Mouse (Mus musculus) spleen, embryonic (tissue): ENCODE results near the gene Cyct.

Source experiments
- CTCF ChIA-PET: fragments of 350-600 bp; sonication (Branson Sonifier 250); formaldehyde crosslinking; loops from one replicate; lab custom pipeline; 2022; lab: Charles Lee

Gene Cyct

DNA sequence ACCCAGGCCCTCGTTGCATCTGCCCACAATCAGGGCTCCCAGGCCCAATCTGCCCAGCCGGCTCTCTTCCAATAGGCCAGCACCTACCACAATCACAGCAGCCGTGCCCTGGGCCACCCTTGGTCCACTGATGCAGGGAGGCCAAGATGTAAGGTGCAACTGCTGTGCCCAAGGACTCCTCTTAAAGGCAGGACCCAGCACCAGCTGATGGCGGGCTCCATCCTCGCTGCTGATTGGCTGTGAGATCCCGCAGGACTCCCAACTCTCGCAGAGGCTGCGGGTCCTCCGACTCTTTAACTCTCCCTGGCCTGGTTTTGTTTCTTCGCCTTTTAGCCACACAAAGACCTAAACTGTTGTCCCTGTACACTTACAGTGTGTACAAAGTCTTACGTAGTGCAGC is at the start of gene Cyct:
Cyct (minus strand) TSS at position 225 of the 400 bp plus-strand sequence.
- CTCF ChIA-PET, result no interaction called here

DNA sequence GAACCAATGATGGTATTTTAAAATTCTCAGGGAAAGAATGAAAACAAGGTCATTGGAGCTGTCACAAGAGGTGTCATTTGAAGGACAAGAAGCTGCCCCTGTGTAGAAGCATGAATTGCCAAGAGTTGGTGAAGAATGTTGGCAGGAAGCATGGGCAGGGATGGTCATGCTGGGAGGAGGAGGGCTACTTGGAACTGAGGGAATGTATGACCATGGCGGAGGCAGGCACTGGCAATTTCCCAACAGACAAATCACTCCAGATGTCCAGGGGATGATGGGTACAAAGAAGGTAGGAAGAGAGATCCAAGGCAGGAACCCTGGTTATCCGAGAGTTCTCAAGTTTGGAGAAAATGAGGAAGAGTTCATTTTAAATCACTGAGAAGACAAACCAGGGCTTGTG is 49.7 kb upstream of the Cyct start:
- CTCF ChIA-PET, result no interaction called here

DNA sequence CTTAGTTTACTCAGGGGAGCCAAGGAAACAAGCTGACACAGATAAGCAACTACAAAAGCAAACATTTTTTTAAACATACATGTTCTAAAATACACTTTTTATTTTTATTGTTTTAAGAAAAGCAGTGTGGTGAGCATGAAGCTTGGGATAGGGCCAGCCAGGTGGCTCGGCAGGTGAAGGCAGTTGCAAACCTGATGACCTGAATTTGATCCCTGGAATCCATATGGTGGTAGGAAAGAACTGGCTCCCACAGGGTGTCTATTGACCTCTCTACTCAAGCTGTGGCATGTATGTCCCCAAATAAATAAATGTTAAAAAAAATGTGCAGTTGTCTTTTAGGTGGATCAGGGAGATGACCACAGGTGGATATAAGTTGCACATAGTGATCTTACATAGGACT is 49.3 kb upstream of the Cyct start:
- CTCF ChIA-PET, result no interaction called here

DNA sequence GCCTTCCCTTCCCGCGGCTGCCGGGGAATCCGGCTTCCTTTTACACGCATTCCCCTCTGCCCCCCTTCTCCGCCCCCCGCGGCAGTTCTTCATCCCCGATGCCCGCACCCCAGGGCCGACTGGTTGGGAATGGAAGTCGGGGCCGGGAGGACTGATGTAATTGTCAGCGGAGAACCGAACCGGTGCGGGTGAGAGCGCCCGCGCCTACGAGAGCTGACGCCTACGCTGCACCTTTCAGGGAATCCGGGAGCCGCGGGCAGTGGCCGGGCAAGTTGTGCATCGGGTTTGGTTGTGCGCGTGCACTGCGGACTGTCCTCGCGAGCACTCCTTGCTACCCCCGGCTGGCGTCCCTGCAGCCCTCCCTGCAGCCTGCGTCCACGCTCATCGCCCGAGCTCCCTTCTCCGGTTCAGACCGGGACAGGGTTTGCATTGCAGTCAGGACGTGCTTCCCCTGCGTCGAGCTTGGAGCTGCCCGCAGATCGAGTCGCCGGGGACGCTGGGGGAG is 46.7 kb upstream of the Cyct start:
- CTCF ChIA-PET, result no interaction called here

DNA sequence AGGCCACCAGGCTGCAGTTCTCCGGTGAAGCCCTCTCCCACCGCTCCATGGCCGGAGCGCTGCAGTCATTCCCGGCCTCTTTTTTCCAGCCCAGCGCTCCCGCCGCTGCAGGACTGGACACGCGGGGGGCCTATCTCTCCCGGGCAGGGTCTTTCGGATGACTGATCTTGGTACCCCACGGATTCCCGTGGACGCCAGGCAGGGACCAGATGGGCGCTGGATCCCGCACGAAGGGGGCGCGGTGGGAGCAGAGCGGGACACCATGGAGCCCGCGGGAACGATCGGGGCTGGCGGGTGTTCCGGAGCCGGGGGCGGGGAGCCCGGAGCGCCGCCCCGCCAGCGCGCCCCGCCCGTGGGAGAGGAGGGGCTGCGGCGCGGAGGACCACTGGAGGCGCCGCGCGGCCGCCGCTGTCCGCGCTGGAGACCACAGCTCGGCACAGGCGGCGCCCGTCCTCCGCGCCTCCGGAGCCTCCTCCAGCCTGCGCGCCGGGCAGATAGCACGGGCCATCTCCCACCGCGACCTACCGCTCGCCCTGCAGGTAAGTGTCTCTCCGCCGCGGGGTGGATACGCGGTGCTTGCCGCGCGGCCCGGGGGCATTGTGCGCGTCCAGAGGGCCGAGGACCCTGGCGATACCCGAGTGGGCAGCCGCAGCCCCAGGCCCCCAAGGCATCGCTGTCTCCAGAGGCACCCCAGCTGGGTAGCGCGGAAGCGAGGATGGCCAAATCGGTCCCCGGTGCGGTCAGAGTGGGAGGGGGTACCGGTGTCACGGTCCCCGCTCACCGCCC is 46.1 kb upstream of the Cyct start, which contains the start of gene Osbpl6:
Osbpl6 (plus strand) TSS at position 358 of the 786 bp plus-strand sequence.
- CTCF ChIA-PET, result no interaction called here

- CTCF ChIA-PET, result no interaction called here
These were observed 45.4 kb upstream of the Cyct start for GRCm38 (mm10) chr2:76405596-76406150.

DNA sequence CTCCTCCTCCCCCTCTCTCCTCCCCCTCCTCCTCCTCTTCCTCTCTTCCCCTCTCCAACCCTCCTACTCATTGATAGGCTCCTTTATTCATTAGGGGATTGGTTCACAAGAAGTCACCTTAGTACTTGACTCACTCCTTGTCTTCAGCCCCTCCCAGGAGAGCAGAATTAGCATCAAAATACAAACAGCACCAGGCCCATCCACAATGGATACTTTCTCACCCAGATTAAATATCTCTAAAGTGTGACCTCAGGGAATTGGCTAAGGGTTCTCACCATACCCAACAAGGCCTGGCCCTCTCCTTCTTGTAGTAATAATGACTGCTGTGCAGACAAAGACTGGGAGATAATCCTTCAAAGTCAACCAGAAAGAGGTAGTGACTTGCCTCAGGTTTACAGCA is 39.9 kb upstream of the Cyct start:
- CTCF ChIA-PET, result no interaction called here

DNA sequence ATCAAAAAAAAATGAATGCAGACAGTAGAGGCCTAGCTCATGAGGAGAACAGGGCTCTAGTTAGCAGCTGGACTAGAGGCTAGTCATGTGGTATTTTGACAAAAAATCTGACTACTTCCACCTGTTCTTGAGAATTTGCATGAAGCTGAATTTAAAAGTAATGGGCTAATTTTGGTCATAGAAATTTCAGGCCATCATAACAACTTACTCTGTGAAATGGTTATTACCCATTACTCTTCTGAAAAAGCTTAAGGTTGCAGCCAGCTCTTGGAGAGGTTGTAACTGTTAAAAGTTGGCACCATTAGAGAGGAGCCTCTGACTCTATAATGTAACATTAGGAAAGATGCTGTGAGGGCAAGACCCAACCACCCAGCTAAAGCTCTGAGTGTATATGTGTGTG is 26.3 kb upstream of the Cyct start:
- CTCF ChIA-PET, result interaction anchor here (0.7 kb wide), 1 partner anchor 1562 kb away, joined by 5 read pairs; no protein-coding TSS in a partner anchor

GRCm38 (mm10) chr2:76378646-76379045 is 18.4 kb upstream of the Cyct start:
- CTCF ChIA-PET, result no interaction called here

DNA sequence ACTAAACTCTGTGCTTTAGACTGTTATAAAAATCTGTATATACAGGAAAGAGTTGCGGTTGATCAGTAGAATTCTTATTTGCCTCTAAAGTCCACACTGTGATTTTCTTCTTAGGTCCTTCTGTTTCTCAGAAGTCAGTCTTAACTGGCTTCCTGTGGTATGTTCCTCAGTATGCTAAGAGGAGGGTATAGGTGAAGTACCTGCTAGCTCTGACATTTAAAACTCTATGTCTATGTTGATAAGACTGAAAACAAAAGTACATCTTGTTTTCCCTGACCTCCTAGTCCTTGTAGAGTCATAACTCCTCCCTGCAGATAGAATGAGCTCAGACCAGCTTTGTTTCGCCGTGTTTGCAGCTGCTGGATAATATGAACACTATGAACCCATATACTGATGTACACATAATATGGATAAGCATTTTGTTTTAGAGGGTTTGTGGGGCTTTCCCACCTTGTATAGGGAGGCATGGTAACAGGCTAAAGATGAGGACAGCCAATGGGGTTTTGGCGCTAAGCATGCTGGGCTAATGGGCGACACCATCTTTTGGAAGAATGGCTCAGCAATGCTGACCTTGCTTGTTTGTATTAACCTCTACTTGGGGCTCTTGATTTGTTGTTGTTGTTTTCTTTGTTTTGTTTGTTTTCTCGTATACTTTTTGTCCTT is 14.4 kb upstream of the Cyct start:
- CTCF ChIA-PET, result no interaction called here

DNA sequence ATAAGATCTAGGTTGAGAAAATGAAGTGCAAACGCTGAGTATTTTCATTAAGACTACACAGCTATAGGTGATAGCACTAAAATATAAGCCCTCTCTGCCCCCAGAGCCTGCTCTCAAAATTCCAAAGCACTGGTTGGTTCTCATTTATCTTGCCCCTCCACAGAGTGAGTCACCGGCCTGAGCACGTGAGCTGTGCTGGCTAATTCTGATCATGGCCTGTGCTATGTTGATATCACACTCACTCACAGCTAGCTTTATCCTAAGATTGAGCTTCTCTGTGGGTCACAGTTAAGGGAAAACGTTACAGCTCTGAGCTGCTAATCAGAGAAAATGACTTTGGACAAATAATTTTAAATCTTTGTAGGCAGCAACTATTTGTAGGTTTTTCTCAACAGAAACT is 12.0 kb upstream of the Cyct start:
- CTCF ChIA-PET, result no interaction called here

- CTCF ChIA-PET, result interaction anchor here (0.8 kb wide), 1 partner anchor 34 kb away, joined by 10 read pairs; no protein-coding TSS in a partner anchor
These were observed 10.3 kb upstream of the Cyct start for GRCm38 (mm10) chr2:76370656-76370922.

GRCm38 (mm10) chr2:76369821-76370655 is 9.8 kb upstream of the Cyct start, which contains the start of gene Rbm45:
Gene Rbm45, plus strand, starts transcription at chr2:76369984.
- CTCF ChIA-PET, result interaction anchor here (0.8 kb wide), 1 partner anchor 35 kb away, joined by 10 read pairs; no protein-coding TSS in a partner anchor

DNA sequence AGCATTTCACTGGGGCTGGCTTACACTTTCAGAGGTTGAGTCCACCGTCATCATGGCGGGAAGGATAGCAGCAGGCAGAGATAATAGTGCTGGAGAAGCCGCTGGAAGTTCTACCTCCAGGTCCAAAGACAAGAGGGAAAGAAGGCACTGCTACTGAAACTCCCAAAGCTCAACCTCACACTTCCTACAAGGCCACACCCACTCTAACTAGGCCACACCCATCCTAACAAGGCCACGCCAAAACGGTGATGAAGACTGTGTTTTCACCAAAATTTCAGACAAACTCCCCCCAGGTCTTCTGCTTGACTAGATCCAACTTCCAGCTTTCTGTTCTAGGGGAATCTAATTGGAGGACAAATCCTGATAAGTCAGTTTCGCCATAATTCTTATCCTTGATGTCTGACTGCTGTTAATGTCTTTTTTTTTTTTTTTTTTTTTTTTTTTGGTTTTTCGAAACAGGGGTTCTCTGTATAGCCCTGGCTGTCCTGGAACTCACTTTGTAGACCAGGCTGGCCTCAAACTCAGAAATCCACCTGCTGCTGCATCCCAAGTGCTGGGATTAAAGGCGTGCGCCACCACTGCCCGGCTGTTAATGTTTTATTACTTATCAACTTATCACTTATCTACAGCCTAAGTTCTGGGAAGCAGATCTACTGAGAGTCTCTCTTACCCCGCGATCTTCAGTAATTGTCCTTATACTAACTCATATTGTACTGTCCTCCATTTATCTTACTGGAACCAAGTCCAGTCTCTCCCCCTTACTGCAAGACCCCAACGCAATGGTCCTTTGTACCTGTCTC is 8.8 kb upstream of the Cyct start:
- CTCF ChIA-PET, result no interaction called here

DNA sequence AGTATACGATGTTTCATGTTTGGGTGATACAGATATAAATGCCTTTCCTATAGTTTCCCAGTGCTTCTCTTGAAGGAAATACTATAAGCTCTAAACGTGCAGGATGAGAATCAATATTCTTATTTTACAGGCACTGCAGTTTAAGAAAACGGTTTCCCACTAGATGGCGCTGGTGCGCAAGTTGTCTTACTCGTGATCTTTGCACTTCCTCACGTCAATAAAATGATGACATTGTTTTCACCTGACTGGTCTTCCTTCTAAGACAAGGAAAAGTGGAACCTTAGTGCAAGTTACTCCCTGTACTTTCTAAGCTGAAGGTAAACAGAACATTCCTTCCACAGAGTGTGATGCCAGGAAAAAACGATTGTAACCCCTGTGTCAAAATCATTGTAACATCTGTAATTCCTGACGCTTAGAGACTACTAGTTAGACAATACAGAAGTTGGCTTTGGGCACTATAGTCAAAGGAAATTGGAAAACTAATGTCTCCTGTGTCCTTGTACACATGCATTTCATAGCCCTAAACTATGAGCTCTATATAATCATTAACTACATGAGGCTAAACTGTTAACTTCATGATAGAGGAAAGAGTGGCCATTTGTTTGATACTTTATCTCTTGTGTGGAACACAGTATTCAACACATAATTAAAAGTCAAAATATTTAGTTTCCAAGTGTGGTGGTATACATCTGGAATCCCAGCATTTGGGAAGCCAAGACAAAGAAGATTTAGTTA is 7.1 kb upstream of the Cyct start:
- CTCF ChIA-PET, result interaction anchor here (0.5 kb wide), 1 partner anchor 16 kb away, joined by 6 read pairs; no protein-coding TSS in a partner anchor

DNA sequence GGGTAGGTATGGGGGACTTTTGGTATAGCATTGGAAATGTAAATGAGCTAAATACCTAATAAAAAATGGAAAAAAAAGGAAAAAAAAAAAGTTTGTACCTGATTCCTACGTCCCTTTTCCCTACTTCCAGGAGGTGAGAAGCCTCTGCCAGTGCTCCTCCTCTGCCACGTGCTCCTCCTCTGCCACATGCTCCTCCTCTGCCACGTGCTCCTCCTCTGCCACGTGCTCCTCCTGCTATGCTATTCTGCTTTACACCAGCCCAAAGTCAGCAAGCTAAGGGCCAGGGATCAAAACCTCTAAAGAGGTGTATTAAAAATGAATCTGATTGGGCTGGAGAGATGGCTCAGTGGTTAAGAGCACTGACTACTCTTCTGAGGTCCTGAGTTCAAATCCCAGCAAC is 5.6 kb upstream of the Cyct start:
- CTCF ChIA-PET, result interaction anchor here (0.7 kb wide), 2 partner anchors 143 to 258 kb away, joined by 4 to 5 read pairs; no protein-coding TSS in a partner anchor

DNA sequence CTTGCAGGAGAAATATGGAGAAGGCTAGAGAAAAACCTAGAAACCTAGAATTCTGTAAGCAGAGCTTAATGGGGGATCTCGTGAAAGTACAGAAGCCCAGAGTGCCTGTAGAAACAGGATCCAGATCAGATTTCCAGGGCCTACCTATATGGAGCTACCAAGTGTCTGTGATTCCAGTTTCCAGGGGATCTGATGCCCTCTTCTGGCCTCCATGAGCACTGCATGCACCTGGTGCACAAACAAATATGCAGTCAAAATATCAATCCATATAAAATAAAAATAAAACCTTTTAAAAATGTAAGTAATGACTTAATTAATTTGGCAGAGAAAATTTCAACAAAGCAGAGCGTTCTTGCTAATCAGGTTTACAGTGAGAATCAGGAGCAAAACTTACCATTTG is 1.9 kb upstream of the Cyct start:
- CTCF ChIA-PET, result no interaction called here

DNA sequence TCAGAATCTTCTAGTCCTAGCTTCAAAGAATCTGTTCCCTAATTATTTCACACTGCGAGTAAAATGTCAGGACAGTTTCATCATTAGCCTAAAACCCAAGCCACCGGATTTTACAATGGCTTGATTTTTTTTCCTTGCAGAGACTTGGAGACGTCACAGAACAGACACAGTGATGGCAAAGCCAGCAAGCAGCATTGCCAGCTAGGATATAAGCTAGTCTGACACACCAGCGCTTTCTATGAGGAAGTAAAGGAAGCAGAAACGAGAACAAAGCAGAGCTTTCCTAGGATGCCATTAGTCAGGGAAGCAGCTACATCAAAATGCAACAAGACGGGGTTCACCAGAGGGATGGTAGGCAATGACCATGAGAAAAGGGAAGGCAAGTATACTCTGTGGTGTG is 12.4 kb downstream of the Cyct start:
- CTCF ChIA-PET, result no interaction called here

GRCm38 (mm10) chr2:76342146-76342545 is 18.1 kb downstream of the Cyct start:
- CTCF ChIA-PET, result interaction anchor here (0.6 kb wide), 1 partner anchor 55 kb away, joined by 3 read pairs; no protein-coding TSS in a partner anchor
